Mouse (Mus musculus) sigmoid colon, adult 10 weeks (tissue): ENCODE data around the gene Bmp5. TPM values are rescaled to one million over a fixed set of nuclear protein-coding genes. Genes with fewer than 3 reads are reported as not detected.

Source experiments
- polyA plus RNA-seq: library from polyadenylated mRNA; stranded (reverse); fragments of 350-450 nt; fragmentation: Illumina TruSeq; extraction: RNeasy Lipid Tissue Mini Kit (QIAGEN cat#74804); gene quantifications from one replicate; pipeline ENCODE4 v1.2.3, GENCODE M21; 2014; ENCODE audit warnings: low read depth, low replicate concordance

Bmp5 gene
- polyA plus RNA-seq: 92.4 TPM

GRCm38 (mm10) chr9:75775129-75775845 lies at the start of gene Bmp5:
Gene Bmp5 (plus strand): TSS chr9:75775364.

Other genes with a start within 250 kb of the Bmp5 start
- gene Tmod3, start 215.7 kb upstream of the Bmp5 start, polyA plus RNA-seq: 166 TPM
- 10.2 TPM for gene Tmod2, start 164.0 kb upstream of the Bmp5 start, polyA plus RNA-seq
- 13.2 TPM for gene Lysmd2, start 149.6 kb upstream of the Bmp5 start, polyA plus RNA-seq
- 19.5 TPM for gene Scg3, start 91.3 kb upstream of the Bmp5 start, polyA plus RNA-seq
- gene Hmgcll1, start 239.5 kb downstream of the Bmp5 start, polyA plus RNA-seq: 4.6 TPM